Mouse (Mus musculus): ENCODE results near the gene Ankmy1. TPM values are rescaled to one million over a fixed set of nuclear protein-coding genes. Genes with fewer than 3 reads are reported as not detected.

The Ankmy1 gene
- polyA plus RNA-seq, 1 experiment from 2014 or later, result 0.93 TPM

DNA sequence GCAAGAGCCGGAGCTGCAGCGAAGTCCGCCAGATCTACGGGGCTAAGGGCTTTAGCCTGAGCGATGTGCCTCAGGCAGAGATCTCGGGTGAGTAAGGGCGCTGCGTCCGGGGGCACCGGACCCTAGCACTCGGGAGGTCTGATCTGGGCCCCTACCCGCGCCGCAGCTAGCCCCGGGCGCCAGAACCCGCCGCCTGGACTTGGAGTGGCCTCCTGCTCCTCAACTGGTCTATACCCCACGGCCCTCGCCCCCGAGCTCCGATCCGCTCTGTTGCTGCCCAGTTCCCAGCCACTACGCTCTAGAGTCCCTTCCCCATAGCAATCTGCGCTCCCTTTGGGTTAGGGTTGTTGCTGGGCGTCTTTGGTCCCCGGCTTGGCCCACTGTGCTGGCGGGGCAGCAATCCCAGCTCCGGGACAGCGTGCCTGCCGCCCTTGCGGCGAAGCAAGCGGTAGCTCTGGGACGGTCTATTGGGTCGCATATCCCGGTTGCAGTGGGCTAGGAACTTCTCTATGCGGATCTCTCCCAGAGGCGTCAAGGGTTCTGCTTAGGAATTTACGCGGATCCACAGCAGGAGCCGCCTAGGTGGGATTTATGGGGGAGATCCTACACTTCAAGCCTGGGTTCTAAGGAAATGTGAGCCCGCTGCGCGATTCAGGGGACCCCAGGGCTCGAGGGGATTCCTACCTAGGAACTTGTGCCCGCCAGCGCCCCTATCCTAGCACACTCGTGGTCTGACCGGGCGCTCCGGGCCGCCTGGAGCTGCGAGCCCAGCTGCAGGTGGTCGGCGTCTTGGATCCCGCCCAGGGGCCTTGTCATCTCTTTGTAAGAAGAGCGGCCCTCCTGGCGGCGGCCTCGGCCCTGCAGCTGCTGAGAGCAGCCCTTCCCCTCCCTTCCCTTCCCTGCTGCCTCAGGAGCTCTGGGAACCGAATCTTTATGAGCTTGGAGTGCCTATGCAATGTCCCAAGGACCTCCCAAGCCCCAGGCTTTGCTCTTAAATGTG is 70.4 kb downstream of the Ankmy1 start:
- ATAC-seq (replicated peaks), result peak; percentile 29

DNA sequence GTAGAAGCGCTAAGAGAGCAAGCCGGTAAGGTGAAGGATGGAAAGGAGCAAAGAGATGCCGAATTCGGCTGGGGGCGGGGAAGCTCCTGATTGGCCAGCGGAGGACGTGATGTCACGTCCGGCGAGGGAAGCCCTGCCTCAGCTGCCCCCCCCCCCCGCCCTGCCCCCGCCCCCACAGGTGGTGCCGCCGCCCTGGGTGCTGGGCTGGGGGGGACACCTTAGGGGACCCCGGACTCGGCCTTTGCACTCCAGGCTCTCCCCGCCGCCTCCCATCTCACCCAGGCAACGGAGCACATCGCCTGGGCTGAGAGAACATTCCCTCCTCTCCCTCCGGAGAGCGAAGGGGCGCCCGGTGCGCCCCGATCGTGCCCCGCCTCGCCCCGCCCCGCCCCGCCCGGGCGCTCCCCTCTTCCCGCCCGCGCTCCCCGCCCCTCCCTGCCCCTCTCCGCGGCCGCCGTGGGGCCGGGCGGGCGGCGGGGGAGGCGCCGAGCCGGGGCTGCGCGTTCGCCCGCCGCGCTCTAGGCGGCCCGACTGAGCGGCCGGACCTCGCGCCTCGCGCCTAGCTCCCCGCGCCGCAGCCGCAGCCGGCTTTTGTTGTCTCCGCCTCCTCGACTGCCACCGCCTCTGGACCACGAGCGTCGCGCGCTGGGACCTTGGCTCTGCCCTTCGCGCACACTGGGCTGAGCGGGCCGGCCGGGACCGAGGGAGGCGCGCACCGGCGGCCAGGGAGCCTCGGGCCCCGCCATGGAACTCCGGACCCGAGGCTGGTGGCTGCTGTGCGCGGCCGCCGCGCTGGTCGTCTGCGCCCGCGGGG is 71.3 kb downstream of the Ankmy1 start, which contains the start of gene Gpc1:
Gpc1 (plus strand) TSS at position 458 of the 814 bp plus-strand sequence.
- Histone ChIP-seq H3K4me1 (peaks cover 43% of the 10 kb centered on the region), H3K9ac (replicated peaks) (peak within 1 kb of the TSS; percentile 97), H3K4me3 (peak within 1 kb of the TSS; percentile 73), H3K4me2 (replicated peaks) (peak within 1 kb of the TSS; percentile 76), H3K36me3 (no peaks in the 10 kb centered on the region), H3K9me3 (no peaks in the 10 kb centered on the region), H3K27ac (replicated peaks) (peak within 1 kb of the TSS; percentile 97), H3K27me3 (no peaks in the 10 kb centered on the region)
- WGBS, result under 1% methylated on average over 71 of the region's 99 CpGs
- peak; percentile 84 for ATAC-seq (replicated peaks)

More for the DNA sequence above, 70.4 kb downstream of the Ankmy1 start:
- WGBS, result under 1% methylated on average over 62 of the region's 62 CpGs
- Histone ChIP-seq H3K27ac (replicated peaks) (peak overlapping the region; percentile 97), H3K9me3 (no peaks in the 10 kb centered on the region), H3K9ac (replicated peaks) (peak overlapping the region; percentile 97), H3K36me3 (no peaks in the 10 kb centered on the region), H3K4me1 (peaks cover 52% of the 10 kb centered on the region), H3K4me2 (replicated peaks) (peak overlapping the region; percentile 76), H3K27me3 (no peaks in the 10 kb centered on the region), H3K4me3 (peak overlapping the region; percentile 73)

GRCm38 (mm10) chr1:92830626-92831187 is 72.0 kb downstream of the Ankmy1 start:
- no peaks in the 10 kb centered on the region for H3K36me3 ChIP-seq
- ATAC-seq (replicated peaks), result peak; percentile 2; the same call in 1 of the 2 replicates
- peak overlapping the region; percentile 76 for H3K4me2 ChIP-seq (replicated peaks)
- peak overlapping the region; percentile 97 for H3K27ac ChIP-seq (replicated peaks)
- no peaks in the 10 kb centered on the region for H3K9me3 ChIP-seq
- WGBS, result 5% methylated on average over 13 of the region's 13 CpGs
- peaks cover 36% of the 10 kb centered on the region for H3K4me1 ChIP-seq
- H3K4me3 ChIP-seq, result peak overlapping the region; percentile 73
- no peaks in the 10 kb centered on the region for H3K27me3 ChIP-seq
- H3K9ac ChIP-seq (replicated peaks), result peak overlapping the region; percentile 97

- no peak overlapping the region for H3K4me2 ChIP-seq (replicated peaks)
- no peak overlapping the region for H3K9ac ChIP-seq (replicated peaks)
- H3K4me3 ChIP-seq, result no peak overlapping the region
- no peaks in the 10 kb centered on the region for H3K4me1 ChIP-seq
- no peaks in the 10 kb centered on the region for H3K27me3 ChIP-seq
- WGBS, result 91% methylated on average over 5 of the region's 5 CpGs
- ATAC-seq (replicated peaks), result no peak
- no peaks in the 10 kb centered on the region for H3K36me3 ChIP-seq
- H3K27ac ChIP-seq (replicated peaks), result no peak overlapping the region
- H3K9me3 ChIP-seq, result no peaks in the 10 kb centered on the region
Measured at GRCm38 (mm10) chr1:92815756-92816294, 86.9 kb downstream of the Ankmy1 start.

GRCm38 (mm10) chr1:92815100-92815499 is 87.6 kb downstream of the Ankmy1 start:
- no peaks in the 10 kb centered on the region for H3K27me3 ChIP-seq
- H3K9me3 ChIP-seq, result no peaks in the 10 kb centered on the region
- no peak overlapping the region for H3K4me3 ChIP-seq
- no peaks in the 10 kb centered on the region for H3K4me1 ChIP-seq
- no peaks in the 10 kb centered on the region for H3K36me3 ChIP-seq
- H3K9ac ChIP-seq (replicated peaks), result no peak overlapping the region
- ATAC-seq (replicated peaks), result no peak
- 70% methylated on average over 9 of the region's 9 CpGs for WGBS
- no peak overlapping the region for H3K4me2 ChIP-seq (replicated peaks)
- no peak overlapping the region for H3K27ac ChIP-seq (replicated peaks)

GRCm38 (mm10) chr1:92814319-92814718 is 88.4 kb downstream of the Ankmy1 start:
- H3K4me3 ChIP-seq, result no peak overlapping the region
- no peaks in the 10 kb centered on the region for H3K4me1 ChIP-seq
- no peak overlapping the region for H3K4me2 ChIP-seq (replicated peaks)
- WGBS, result 90% methylated on average over 5 of the region's 5 CpGs
- no peak for ATAC-seq (replicated peaks)
- no peak overlapping the region for H3K9ac ChIP-seq (replicated peaks)
- H3K36me3 ChIP-seq, result no peaks in the 10 kb centered on the region
- no peaks in the 10 kb centered on the region; the same call in 1 of the 2 replicates for H3K9me3 ChIP-seq
- H3K27me3 ChIP-seq, result no peaks in the 10 kb centered on the region
- no peak overlapping the region for H3K27ac ChIP-seq (replicated peaks)

MicroRNAs within 50 kb of the gene (microRNA counts, 519-probe panel; counts per million panel counts)
- 3,818 counts per million, percentile 90 among the panel's probes with 10 or more counts for microRNA mmu-miR-149

Small RNAs within 50 kb of the gene (microRNA-seq; reads per million reads assigned to microRNA genes)
- gene Mir149, result 20,351 reads per million, percentile 98 among the genes with 10 or more reads in this experiment

Other genes starting within 250 kb of the Ankmy1 start
- gene Gpc1, start 71.3 kb downstream of the Ankmy1 start, polyA plus RNA-seq (2015; fragmentation: Nextera tagmentation; extraction: Ambion mirVana), result 83.9 and 86.1 TPM in 2 replicates
- gene Dusp28, start 4.1 kb upstream of the Ankmy1 start, polyA plus RNA-seq (2015; fragmentation: Nextera tagmentation; extraction: Ambion mirVana), result 12.8 and 15.1 TPM in 2 replicates
- gene Rnpepl1, start 7.9 kb upstream of the Ankmy1 start, polyA plus RNA-seq (2015; fragmentation: Nextera tagmentation; extraction: Ambion mirVana), result 31.1 and 33.6 TPM in 2 replicates
- 60.9 and 67.5 TPM in 2 replicates for gene Capn10, start 31.5 kb upstream of the Ankmy1 start, polyA plus RNA-seq (2015; fragmentation: Nextera tagmentation; extraction: Ambion mirVana)
- 0.36 and 0.46 TPM in 2 replicates for gene Gpr35, start 48.0 kb upstream of the Ankmy1 start, polyA plus RNA-seq (2015; fragmentation: Nextera tagmentation; extraction: Ambion mirVana)
- not detected in 2 replicates for gene Aqp12, start 103.4 kb upstream of the Ankmy1 start, polyA plus RNA-seq (2015; fragmentation: Nextera tagmentation; extraction: Ambion mirVana)
- 336 and 351 TPM in 2 replicates for gene Kif1a, start 199.0 kb upstream of the Ankmy1 start, polyA plus RNA-seq (2015; fragmentation: Nextera tagmentation; extraction: Ambion mirVana)
- not detected in 2 replicates for gene Agxt, start 232.3 kb upstream of the Ankmy1 start, polyA plus RNA-seq (2015; fragmentation: Nextera tagmentation; extraction: Ambion mirVana)

Measured in forebrain, embryonic 15.5 days (tissue).